Comparison of ENCODE assay signal across 17 mouse cellular contexts in genomic region chr19:54925888-54926287, GRCm38 (mm10).
"Had no signal": no experiment of that assay in that cellular context is flagged by ENCODE, and none has a peak within 500 bp of the region (broad histone marks: within the 10 kb centered on the region; RNA-seq: fewer than 3 reads in every experiment).

No protein-coding gene starts in this region.

- H3K9me3 ChIP-seq: lung, embryonic 15.5 days; megakaryocyte, embryonic 14.5 days; midbrain, embryonic 13.5 days; neural tube, embryonic 12.5 days had no signal

- ATAC-seq: liver, postnatal 0 days; lung, postnatal 0 days; midbrain, embryonic 13.5 days; midbrain, embryonic 16.5 days had no signal

- DNase-seq: liver, postnatal 0 days; lung, adult 2 months; lung, postnatal 14 days; lung, postnatal 36 days; right cerebral cortex, postnatal 14 days; spleen, adult 18-20 months; thymus, adult 18-20 months; thymus, postnatal 14 days; thymus, postnatal 36 days had no signal

- H3K27me3 ChIP-seq: lung, embryonic 15.5 days; megakaryocyte, embryonic 14.5 days; midbrain, embryonic 13.5 days; neural tube, embryonic 12.5 days had no signal

- H3K4me2 ChIP-seq: lung, embryonic 15.5 days; midbrain, embryonic 11.5 days; midbrain, embryonic 13.5 days; neural tube, embryonic 12.5 days had no signal

- H3K4me1 ChIP-seq: lung, embryonic 15.5 days; megakaryocyte, embryonic 14.5 days; midbrain, embryonic 13.5 days; neural tube, embryonic 12.5 days had no signal

- H3K9ac ChIP-seq: liver, postnatal 0 days; lung, embryonic 15.5 days; midbrain, embryonic 13.5 days; neural tube, embryonic 12.5 days had no signal

- H3K36me3 ChIP-seq: lung, embryonic 15.5 days; midbrain, embryonic 13.5 days; neural tube, embryonic 12.5 days had no signal

- H3K4me3 ChIP-seq: lung, embryonic 15.5 days; megakaryocyte, embryonic 14.5 days; midbrain, embryonic 13.5 days; neural tube, embryonic 12.5 days had no signal

- H3K27ac ChIP-seq: lung, embryonic 15.5 days; macrophage; midbrain, embryonic 13.5 days; neural tube, embryonic 12.5 days had no signal
